ENCODE assay signal across 8 mouse cellular contexts in genomic region chr5:103927429-103928195, GRCm38 (mm10). TPM values are rescaled to one million over a fixed set of nuclear protein-coding genes. Genes with fewer than 3 reads are reported as not detected.
DNase-seq lines count a peak whose midpoint lies in the region; ATAC-seq lines count a peak whose summit lies in the region.

No protein-coding gene starts in this region.

- intact Hi-C loops in gastrocnemius, postnatal 14 days (cut with DNase I; ENCODE audit: low total_unique reads), result loop anchor here (5.0 kb wide), 1 partner anchor 70 kb away; no protein-coding TSS in a partner anchor
- intact Hi-C loops in left cerebral cortex, postnatal 10 days (cut with DNase I), result loop anchor here (2.0 to 10.0 kb wide), 2 partner anchors 71 to 573 kb away; no protein-coding TSS in a partner anchor

- peak; percentile 88 for ATAC-seq in inflammation-experienced regulatory T-cells, adult 6 months
- ATAC-seq in megakaryocyte-erythroid progenitor cell, adult 5-6 weeks (replicated peaks; ENCODE audit: low FRiP score, low TSS enrichment, poor library complexity, severe bottlenecking), result peak; percentile 94

- peak; percentile 86 to 97 for DNase-seq in adrenal gland, adult (ENCODE audit: inconsistent age in 2 of 2, low spot score in 1 of 2)
- peak; percentile 97 for DNase-seq in embryo, embryonic 10.5 days (ENCODE audit: low spot score)
- DNase-seq in gastrocnemius, postnatal 14 days, result peak; percentile 90
- peak; percentile 88 to 89 for DNase-seq in left cerebral cortex, postnatal 10 days (ENCODE audit: extremely low spot score in 1 of 2, low spot score in 2 of 2)
- peak; percentile 81 for DNase-seq in right cerebral cortex, postnatal 25 days
- DNase-seq in urinary bladder, postnatal 4 days (ENCODE audit: low spot score in 2 of 2), result peak; percentile 70 to 96

RNA-seq across cellular contexts. Expression of gene Klhl8, which starts 16.6 kb away (rescaled TPM):
- 10 to 100 TPM; 18.1 to 21.5 TPM for total RNA-seq in gastrocnemius, postnatal 14 days (2021)
- under 1 TPM; 0.19 to 0.75 (median 0.49) TPM for polyA plus RNA-seq in inflammation-experienced regulatory T-cells, adult 6 months (2017; shearing (Covaris generic))
- 10 to 100 TPM; 37.8 to 40.5 TPM for total RNA-seq in left cerebral cortex, postnatal 10 days (2021)
- total RNA-seq in megakaryocyte-erythroid progenitor cell, adult 5-6 weeks (2014; fragmentation: Nextera tagmentation), result 2.1 and 2.2 TPM in 2 replicates
- total RNA-seq in megakaryocyte-erythroid progenitor cell, adult 5-6 weeks (2017), result 3.6 and 8.5 TPM in 2 replicates

RNA-seq across cellular contexts. Expression of gene Hsd17b13, which starts 49.6 kb away (rescaled TPM):
- not detected for total RNA-seq in gastrocnemius, postnatal 14 days (2021)
- polyA plus RNA-seq in inflammation-experienced regulatory T-cells, adult 6 months (2017; shearing (Covaris generic)), result not detected
- 1 to 10 TPM; 1.3 to 1.9 TPM for total RNA-seq in left cerebral cortex, postnatal 10 days (2021)
- not detected in 2 replicates for total RNA-seq in megakaryocyte-erythroid progenitor cell, adult 5-6 weeks (2014; fragmentation: Nextera tagmentation)
- total RNA-seq in megakaryocyte-erythroid progenitor cell, adult 5-6 weeks (2017), result not detected in 2 replicates

Comparison
In these comparisons a context has a peak if more than half of its experiments do, and no peak if none do; other contexts are left out.
1. Peak in every context shown above with its lines: DNase-seq and ATAC-seq.